Mouse (Mus musculus) gastrocnemius, adult 2 months (tissue): ENCODE measurements around the gene Sucla2. TPM values are rescaled to one million over a fixed set of nuclear protein-coding genes. Genes with fewer than 3 reads are reported as not detected.

Experiments used
- DNase-seq: peaks from one replicate; pipeline ENCODE4 v3.0.0; 2022
- H3K27ac ChIP-seq: fragments of 200-600 bp; 2 replicates; pipeline ENCODE4 v1.8.1; 2022; ENCODE audit warnings: mild to moderate bottlenecking
- H3K4me3 ChIP-seq: fragments of 200-600 bp; 2 replicates; pipeline ENCODE4 v1.8.1; 2022; ENCODE audit warnings: mild to moderate bottlenecking, moderate library complexity
- CTCF ChIP-seq: fragments of 200-600 bp; IDR thresholded peaks from 2 replicates; pipeline ENCODE4 v1.8.1; 2022; ENCODE audit warnings: antibody characterized with exemption, mild to moderate bottlenecking, moderate library complexity
- intact Hi-C: fragments of 180-260 bp; cut with DNase I; formaldehyde crosslinking; loops from one replicate; pipeline ENCODE4 v1.15.1; 2025
- long read RNA-seq, 2 experiments: library from polyadenylated mRNA; stranded (forward); transcript quantifications; one replicate each; pipeline ENCODE4 v2.0.0; 2021
- total RNA-seq, 2 experiments: library from RNA; stranded (reverse); gene quantifications; 2 replicates each; pipeline ENCODE4 v1.2.3; 2021

Gene Sucla2
- 100 to 1,000 TPM; 428 to 488 TPM for total RNA-seq
- long read RNA-seq, experiment 1, transcript Sucla2-203 (11 exons, 2,229 nt), result major isoform, 827 of 872 reads
- long read RNA-seq, experiment 1, partial matches to known transcripts, result 20 of 872 reads
- long read RNA-seq, experiment 1, other reads (novel, unspliced or antisense), result 23 of 872 reads
- long read RNA-seq, experiment 2, transcript Sucla2-203 (11 exons, 2,229 nt), result major isoform, 836 of 890 reads
- long read RNA-seq, experiment 2, partial matches to known transcripts, result 23 of 890 reads
- long read RNA-seq, experiment 2, other reads (novel, unspliced or antisense), result 28 of 890 reads

DNA sequence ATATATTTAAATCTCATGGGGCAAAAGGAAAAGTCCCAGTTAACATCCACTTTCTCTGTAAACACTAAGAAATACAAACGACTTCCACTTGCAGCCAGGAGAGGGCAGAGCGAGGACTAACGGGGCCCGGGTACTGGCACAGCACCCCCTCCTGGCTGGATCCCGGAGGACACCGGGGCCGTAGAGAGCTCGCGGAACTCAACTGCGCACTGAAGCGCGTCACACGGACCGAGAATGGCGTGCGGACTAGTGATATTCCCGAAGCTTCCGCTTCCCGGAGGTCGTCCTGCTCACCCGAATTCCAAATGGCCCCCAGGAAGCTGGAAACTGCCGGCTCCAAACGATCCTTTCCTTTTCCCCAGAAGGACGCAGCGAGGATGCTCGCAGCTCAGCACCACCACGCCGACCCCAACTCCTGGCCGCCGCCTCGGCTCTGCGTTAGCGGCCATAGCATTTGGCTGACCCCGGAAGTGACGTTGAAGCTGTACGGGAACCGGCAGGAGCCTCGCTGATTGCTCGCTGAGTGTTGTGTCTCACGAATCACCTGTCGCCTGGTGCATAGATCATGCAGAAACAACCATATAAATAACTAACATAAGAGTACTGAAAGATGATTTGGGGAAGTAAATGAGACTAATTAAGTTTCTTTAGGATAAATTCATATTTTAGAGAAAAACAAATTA is at the start of gene Sucla2:
Gene Sucla2, plus strand, starts transcription at position 554 of the 683 bp plus-strand sequence.
- intact Hi-C loops, result loop anchor here (1.0 to 2.0 kb wide), 2 partner anchors 14 to 27 kb away; partner anchors contain the start of gene Med4
- Histone ChIP-seq H3K27ac (peak within 1 kb of the TSS; percentile 93), H3K4me3 (peak within 1 kb of the TSS; percentile 73)
- peak; percentile 96 for DNase-seq
- peak; percentile 100 for TF ChIP-seq CTCF

- intact Hi-C loops, result loop anchor here (2.0 to 10.0 kb wide), 4 partner anchors 33 to 368 kb away; partner anchors contain the start of gene Lpar6
- DNase-seq, result peak; percentile 63
- peak overlapping the region; percentile 83 for H3K27ac ChIP-seq
- no peak for TF ChIP-seq CTCF
- peak overlapping the region; percentile 51 for H3K4me3 ChIP-seq
These were observed 49.6 kb upstream of the Sucla2 start for GRCm38 (mm10) chr14:73475506-73475905.

- Histone ChIP-seq H3K4me3 (no peak overlapping the region), H3K27ac (peak overlapping the region; percentile 83)
- intact Hi-C loops, result loop anchor here (5.0 to 10.0 kb wide), 2 partner anchors 242 to 369 kb away; partner anchors contain the start of gene Lpar6
- no peak for DNase-seq
- TF ChIP-seq CTCF, result no peak
These were observed 48.7 kb upstream of the Sucla2 start for GRCm38 (mm10) chr14:73476361-73476934.

DNA sequence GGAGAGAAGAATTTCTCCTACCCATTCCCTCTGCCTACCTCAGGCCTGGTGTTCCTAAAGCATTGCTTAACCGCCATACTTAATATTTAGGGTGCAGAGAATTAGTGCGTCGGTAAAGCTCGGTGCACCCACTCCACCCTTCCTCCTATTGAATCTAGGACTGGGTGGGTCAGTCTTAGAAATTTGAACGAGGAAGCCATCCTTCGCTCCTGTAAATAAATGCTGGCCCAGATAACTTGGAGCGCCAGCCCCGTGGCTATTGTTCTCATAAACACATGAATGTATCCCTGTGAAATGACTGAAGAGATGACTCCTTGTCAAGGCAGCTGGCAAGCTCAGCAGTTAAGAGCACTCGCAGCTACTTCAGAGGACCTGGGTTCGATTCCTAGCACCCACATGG is 48.0 kb upstream of the Sucla2 start:
- no peak overlapping the region for H3K4me3 ChIP-seq
- no peak for DNase-seq
- TF ChIP-seq CTCF, result no peak
- H3K27ac ChIP-seq, result peak overlapping the region; percentile 83
- intact Hi-C loops, result loop anchor here (5.0 to 10.0 kb wide), 2 partner anchors 242 to 370 kb away; partner anchors contain the start of gene Lpar6

- TF ChIP-seq CTCF, result no peak
- Histone ChIP-seq H3K27ac (no peak overlapping the region), H3K4me3 (no peak overlapping the region)
- DNase-seq, result no peak
- intact Hi-C loops, result loop anchor here (5.0 to 10.0 kb wide), 2 partner anchors 244 to 371 kb away; partner anchors contain the start of gene Lpar6
These were observed 46.8 kb upstream of the Sucla2 start for GRCm38 (mm10) chr14:73478321-73478720.

- no peak for TF ChIP-seq CTCF
- Histone ChIP-seq H3K27ac (no peak overlapping the region), H3K4me3 (no peak overlapping the region)
- intact Hi-C loops, result loop anchor here (5.0 to 10.0 kb wide), 2 partner anchors 245 to 372 kb away; partner anchors contain the start of gene Lpar6
- no peak for DNase-seq
These were observed 45.3 kb upstream of the Sucla2 start for GRCm38 (mm10) chr14:73479771-73480170.

- H3K27ac ChIP-seq, result no peak overlapping the region
These were observed 41.4 kb upstream of the Sucla2 start for GRCm38 (mm10) chr14:73483516-73484229.

GRCm38 (mm10) chr14:73484366-73485110 is 40.6 kb upstream of the Sucla2 start:
- TF ChIP-seq CTCF, result no peak
- Histone ChIP-seq H3K4me3 (no peak overlapping the region), H3K27ac (no peak overlapping the region)
- intact Hi-C loops, result no loop called here
- DNase-seq, result no peak

More at GRCm38 (mm10) chr14:73483516-73484229, 41.4 kb upstream of the Sucla2 start:
- no peak overlapping the region for H3K4me3 ChIP-seq
- no peak for DNase-seq
- intact Hi-C loops, result no loop called here
- no peak for TF ChIP-seq CTCF

DNA sequence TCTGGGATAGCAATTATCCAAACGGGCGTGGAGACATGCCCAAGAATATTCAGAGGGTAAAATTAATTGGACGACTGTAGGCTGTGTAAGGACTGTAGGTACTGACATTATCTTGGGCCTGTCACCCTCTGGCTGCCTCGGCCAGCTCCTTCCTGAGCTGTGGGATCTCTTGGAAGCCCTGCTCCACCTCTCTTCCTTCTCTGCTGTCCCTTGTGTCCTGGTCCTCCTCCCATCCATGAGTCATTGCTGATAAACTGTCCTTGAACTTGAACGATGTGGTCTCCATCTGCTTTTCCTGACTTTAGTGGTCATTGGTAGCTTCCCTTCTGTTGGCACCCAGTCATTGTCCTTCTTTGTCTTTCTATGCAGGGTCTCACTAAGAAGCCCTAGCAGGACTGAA is 38.5 kb upstream of the Sucla2 start:
- H3K4me3 ChIP-seq, result no peak overlapping the region
- intact Hi-C loops, result no loop called here
- no peak overlapping the region for H3K27ac ChIP-seq
- no peak for TF ChIP-seq CTCF
- DNase-seq, result no peak

DNA sequence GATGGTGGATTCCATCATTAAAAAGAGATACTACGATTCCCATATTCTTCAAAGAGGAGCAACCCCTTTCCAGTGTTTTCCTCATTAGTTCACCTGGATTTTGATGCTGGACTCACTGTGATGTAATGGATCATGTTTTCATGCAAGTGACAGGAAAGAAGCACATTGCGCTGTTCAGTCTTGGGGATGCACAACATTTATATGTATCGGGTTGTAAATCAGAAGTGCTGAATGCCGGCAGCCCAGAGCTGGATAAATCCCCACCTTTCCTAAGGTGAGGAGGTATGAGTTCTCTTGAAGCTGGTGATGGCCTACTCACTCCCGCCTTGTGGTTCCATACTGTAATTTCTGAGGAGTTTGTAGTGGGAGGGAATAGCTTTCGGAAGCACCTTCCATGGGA is 31.8 kb upstream of the Sucla2 start:
- intact Hi-C loops, result no loop called here
- H3K4me3 ChIP-seq, result no peak overlapping the region
- no peak overlapping the region for H3K27ac ChIP-seq
- no peak for TF ChIP-seq CTCF
- DNase-seq, result no peak

- intact Hi-C loops, result no loop called here
- DNase-seq, result no peak
- H3K4me3 ChIP-seq, result no peak overlapping the region
- TF ChIP-seq CTCF, result no peak
- H3K27ac ChIP-seq, result no peak overlapping the region
These were observed 31.0 kb upstream of the Sucla2 start for GRCm38 (mm10) chr14:73494122-73494521.
